Mouse (Mus musculus): ENCODE data around the gene Xylt1.

The Xylt1 gene

GRCm38 (mm10) chr7:117566115-117566514 lies 185.3 kb downstream of the Xylt1 start:
- no peak for DNase-seq (ENCODE audit: low spot score)

- no peak for DNase-seq (ENCODE audit: low spot score)
Observed at GRCm38 (mm10) chr7:117566833-117567232, 186.1 kb downstream of the Xylt1 start.

GRCm38 (mm10) chr7:117567252-117567651 lies 186.5 kb downstream of the Xylt1 start:
- no peak for DNase-seq (ENCODE audit: low spot score)

- DNase-seq (ENCODE audit: low spot score) = no peak
Observed at GRCm38 (mm10) chr7:117567653-117568340, 187.0 kb downstream of the Xylt1 start.

GRCm38 (mm10) chr7:117571131-117571530 lies 190.4 kb downstream of the Xylt1 start:
- DNase-seq (ENCODE audit: low spot score) = no peak

- no peak for DNase-seq (ENCODE audit: low spot score)
Observed at GRCm38 (mm10) chr7:117571713-117572112, 190.9 kb downstream of the Xylt1 start.

- no peak for DNase-seq (ENCODE audit: low spot score)
Observed at GRCm38 (mm10) chr7:117573170-117573569, 192.4 kb downstream of the Xylt1 start.

- DNase-seq (ENCODE audit: low spot score) = no peak
Observed at GRCm38 (mm10) chr7:117575417-117575816, 194.6 kb downstream of the Xylt1 start.

- no peak for DNase-seq (ENCODE audit: low spot score)
Observed at GRCm38 (mm10) chr7:117577035-117577434, 196.3 kb downstream of the Xylt1 start.

GRCm38 (mm10) chr7:117585164-117585563 lies 204.4 kb downstream of the Xylt1 start:
- no peak for DNase-seq (ENCODE audit: low spot score)

- no peak for DNase-seq (ENCODE audit: low spot score)
Observed at GRCm38 (mm10) chr7:117586811-117587210, 206.0 kb downstream of the Xylt1 start.

GRCm38 (mm10) chr7:117587234-117587929 lies 206.6 kb downstream of the Xylt1 start:
- no peak for DNase-seq (ENCODE audit: low spot score)

GRCm38 (mm10) chr7:117588426-117588825 lies 207.6 kb downstream of the Xylt1 start:
- DNase-seq (ENCODE audit: low spot score) = no peak

GRCm38 (mm10) chr7:117589359-117589758 lies 208.6 kb downstream of the Xylt1 start:
- DNase-seq (ENCODE audit: low spot score) = no peak

- DNase-seq (ENCODE audit: low spot score) = no peak
Observed at GRCm38 (mm10) chr7:117589820-117590219, 209.0 kb downstream of the Xylt1 start.

GRCm38 (mm10) chr7:117594191-117594590 lies 213.4 kb downstream of the Xylt1 start:
- DNase-seq (ENCODE audit: low spot score) = no peak

GRCm38 (mm10) chr7:117595029-117595695 lies 214.4 kb downstream of the Xylt1 start:
- DNase-seq (ENCODE audit: low spot score) = peak; percentile 44

GRCm38 (mm10) chr7:117600443-117600842 lies 219.7 kb downstream of the Xylt1 start:
- DNase-seq (ENCODE audit: low spot score) = no peak

GRCm38 (mm10) chr7:117610439-117610838 lies 229.7 kb downstream of the Xylt1 start:
- DNase-seq (ENCODE audit: low spot score) = no peak

- DNase-seq (ENCODE audit: low spot score) = no peak
Observed at GRCm38 (mm10) chr7:117612788-117613473, 232.2 kb downstream of the Xylt1 start.

- no peak for DNase-seq (ENCODE audit: low spot score)
Observed at GRCm38 (mm10) chr7:117613796-117614195, 233.0 kb downstream of the Xylt1 start.

- no peak for DNase-seq (ENCODE audit: low spot score)
Observed at GRCm38 (mm10) chr7:117614346-117614745, 233.6 kb downstream of the Xylt1 start.
